Mouse (Mus musculus) bone marrow macrophage, adult 2 months (primary cell): ENCODE results near the gene Gm136. TPM values are rescaled to one million over a fixed set of nuclear protein-coding genes. Genes with fewer than 3 reads are reported as not detected.

Experiments
- H3K27ac ChIP-seq: 2 replicates; pipeline ENCODE4 v1.5.1; 2012; ENCODE audit warnings: low read depth, low read length; ENCODE audit not compliant: insufficient read depth
- H3K4me1 ChIP-seq: 2 replicates; pipeline ENCODE4 v1.6.1; 2012; ENCODE audit warnings: low read length; ENCODE audit not compliant: control insufficient read depth, insufficient read depth
- H3K4me3 ChIP-seq: 2 replicates; pipeline ENCODE4 v1.5.1; 2012; ENCODE audit warnings: mild to moderate bottlenecking, low read length, moderate library complexity; ENCODE audit not compliant: insufficient read depth
- CTCF ChIP-seq: IDR thresholded peaks from 2 replicates; pipeline ENCODE4 v1.5.1; 2012; ENCODE audit warnings: low read depth, mild to moderate bottlenecking, low read length, moderate library complexity
- POLR2A ChIP-seq: IDR thresholded peaks from 2 replicates; pipeline ENCODE4 v1.6.1; 2012; ENCODE audit warnings: mild to moderate bottlenecking, low read depth, low read length, borderline replicate concordance
- polyA plus RNA-seq: library from polyadenylated mRNA; stranded (reverse); fragments of >200 nt; gene quantifications from 2 replicates; pipeline ENCODE4 v1.2.4, GENCODE M21; 2012; ENCODE audit not compliant: missing spikeins, insufficient read depth, insufficient read length

The Gm136 gene
- polyA plus RNA-seq = not detected in 2 replicates

- Histone ChIP-seq H3K4me3 (no peak within 1 kb of the TSS), H3K27ac (no peak within 1 kb of the TSS), H3K4me1 (no peaks in the 10 kb centered on the region)
- TF ChIP-seq POLR2A (no peak), CTCF (no peak)
Measured at GRCm38 (mm10) chr4:34756163-34756562, at the start of gene Gm136. Gene Gm136 (minus strand): TSS chr4:34756263.

GRCm38 (mm10) chr4:34801166-34802034 lies 45.3 kb upstream of the Gm136 start:
- TF ChIP-seq CTCF = no peak

DNA sequence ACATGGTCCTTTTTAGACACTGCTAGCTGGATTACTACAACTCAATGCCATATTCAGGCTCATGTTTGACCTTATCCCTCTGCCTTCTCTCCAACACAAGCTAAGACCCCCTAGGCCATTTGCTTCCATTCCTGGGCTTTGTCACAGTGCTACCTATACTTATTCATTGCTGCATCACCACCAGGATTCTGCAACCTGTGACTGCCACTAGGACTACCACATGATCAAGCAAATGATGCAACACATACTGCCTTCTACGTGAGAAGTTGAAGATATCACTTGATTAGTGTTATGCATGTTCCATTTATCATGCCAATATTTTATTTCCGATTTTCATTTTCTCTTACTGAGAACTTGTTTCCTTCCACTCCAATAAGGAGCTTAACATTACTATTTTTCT lies 41.9 kb upstream of the Gm136 start:
- TF ChIP-seq CTCF (no peak), POLR2A (no peak)
- H3K27ac ChIP-seq = no peak overlapping the region
- peaks cover 14% of the 10 kb centered on the region for H3K4me1 ChIP-seq
- no peak overlapping the region for H3K4me3 ChIP-seq

More at GRCm38 (mm10) chr4:34801166-34802034, 45.3 kb upstream of the Gm136 start:
- H3K4me1 ChIP-seq = peaks cover 14% of the 10 kb centered on the region
- H3K27ac ChIP-seq = no peak overlapping the region
- no peak overlapping the region for H3K4me3 ChIP-seq

GRCm38 (mm10) chr4:34797294-34797983 lies 41.4 kb upstream of the Gm136 start:
- H3K4me3 ChIP-seq = no peak overlapping the region
- H3K4me1 ChIP-seq = peaks cover 14% of the 10 kb centered on the region
- no peak for TF ChIP-seq POLR2A
- no peak for TF ChIP-seq CTCF
- no peak overlapping the region for H3K27ac ChIP-seq

- H3K27ac ChIP-seq = no peak overlapping the region
- H3K4me3 ChIP-seq = no peak overlapping the region
- H3K4me1 ChIP-seq = peaks cover 14% of the 10 kb centered on the region
- TF ChIP-seq POLR2A (no peak), CTCF (no peak)
Measured at GRCm38 (mm10) chr4:34796294-34796693, 40.2 kb upstream of the Gm136 start.

DNA sequence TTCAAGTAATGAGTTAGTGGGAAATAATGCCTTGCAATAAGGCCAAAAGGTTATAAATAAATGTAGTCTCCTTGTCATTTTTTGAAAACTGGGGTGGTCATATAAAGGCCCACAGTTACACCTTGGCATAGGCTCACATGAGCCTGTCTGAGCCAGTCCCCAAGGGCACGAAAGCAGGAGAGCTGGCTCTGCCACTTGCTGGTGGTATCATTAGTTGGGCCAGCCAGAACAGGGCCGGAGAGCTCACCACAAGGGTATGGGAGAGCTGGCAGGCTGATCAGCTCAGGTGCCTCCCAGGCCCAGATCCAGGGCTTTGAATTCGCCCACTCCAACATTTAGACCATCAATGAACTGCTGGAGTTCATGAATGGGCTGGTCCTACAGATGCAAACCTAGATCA lies 30.4 kb upstream of the Gm136 start:
- H3K27ac ChIP-seq = no peak overlapping the region
- H3K4me1 ChIP-seq = no peaks in the 10 kb centered on the region
- TF ChIP-seq CTCF (no peak), POLR2A (no peak)
- H3K4me3 ChIP-seq = no peak overlapping the region

DNA sequence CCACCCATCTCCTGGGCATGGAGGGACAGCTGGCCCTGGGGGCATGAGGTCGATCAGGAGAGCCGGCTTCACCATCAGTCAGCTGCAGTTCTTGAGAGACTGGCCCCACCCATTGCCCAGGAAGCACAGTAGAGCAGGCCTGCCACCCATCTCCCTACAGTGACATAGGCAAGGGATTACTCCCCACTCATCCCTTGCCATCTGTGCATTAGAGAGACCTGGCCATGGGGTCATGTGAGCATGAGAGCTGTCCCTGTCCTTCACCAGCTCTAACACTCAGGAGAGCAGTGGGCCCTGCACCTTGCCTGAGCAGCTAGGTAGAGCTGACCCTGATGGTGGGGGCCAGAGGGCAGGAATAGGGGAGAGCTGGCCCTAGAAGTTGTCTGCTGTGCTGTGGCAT lies 29.6 kb upstream of the Gm136 start:
- Histone ChIP-seq H3K27ac (no peak overlapping the region), H3K4me1 (no peaks in the 10 kb centered on the region), H3K4me3 (no peak overlapping the region)
- TF ChIP-seq CTCF (no peak), POLR2A (no peak)

- TF ChIP-seq CTCF (no peak), POLR2A (no peak)
- H3K27ac ChIP-seq = no peak overlapping the region
Measured at GRCm38 (mm10) chr4:34784865-34785264, 28.8 kb upstream of the Gm136 start.

GRCm38 (mm10) chr4:34782730-34783129 lies 26.7 kb upstream of the Gm136 start:
- peaks cover 2% of the 10 kb centered on the region; the same call in 1 of the 2 replicates for H3K4me1 ChIP-seq
- H3K27ac ChIP-seq = no peak overlapping the region
- H3K4me3 ChIP-seq = no peak overlapping the region
- no peak for TF ChIP-seq POLR2A
- no peak for TF ChIP-seq CTCF

More at GRCm38 (mm10) chr4:34784865-34785264, 28.8 kb upstream of the Gm136 start:
- Histone ChIP-seq H3K4me3 (no peak overlapping the region), H3K4me1 (no peaks in the 10 kb centered on the region)
